Mouse (Mus musculus) heart, embryonic 15.5 days (tissue): Measurements from ENCODE around the gene 4932438H23Rik. TPM values are rescaled to one million over a fixed set of nuclear protein-coding genes. Genes with fewer than 3 reads are reported as not detected.

Experiments used
- ATAC-seq: fragments of 200-750 bp; cut with Nextera tagmentation; replicated peaks from 2 replicates; pipeline ENCODE4 v1.8.0; 2017; ENCODE audit warnings: low read depth, moderate TSS enrichment; ENCODE audit not compliant: insufficient number of reproducible peaks, insufficient read depth, low FRiP score
- H3K27ac ChIP-seq: fragments of 300-500 bp; sonication (generic); 2 replicates; pipeline ENCODE4 v1.5.1; 2015; ENCODE audit warnings: mild to moderate bottlenecking, inconsistent platforms
- H3K27me3 ChIP-seq: fragments of 300-500 bp; sonication (generic); 2 replicates; pipeline ENCODE4 v1.6.1; 2015; ENCODE audit warnings: inconsistent platforms
- H3K36me3 ChIP-seq: fragments of 300-500 bp; sonication (generic); 2 replicates; pipeline ENCODE4 v1.6.1; 2015; ENCODE audit warnings: mild to moderate bottlenecking, inconsistent platforms
- H3K4me1 ChIP-seq: fragments of 300-500 bp; sonication (generic); replicated peaks from 2 replicates; pipeline ENCODE4 v1.6.1; 2015; ENCODE audit warnings: inconsistent platforms
- H3K4me2 ChIP-seq: fragments of 300-500 bp; sonication (generic); 2 replicates; pipeline ENCODE4 v1.6.1; 2015; ENCODE audit warnings: inconsistent platforms, mild to moderate bottlenecking, moderate library complexity
- H3K4me3 ChIP-seq: fragments of 300-500 bp; sonication (generic); 2 replicates; pipeline ENCODE4 v1.5.1; 2015; ENCODE audit warnings: mild to moderate bottlenecking, inconsistent platforms
- H3K9ac ChIP-seq: fragments of 300-500 bp; sonication (generic); 2 replicates; pipeline ENCODE4 v1.6.1; 2015; ENCODE audit warnings: mild to moderate bottlenecking, inconsistent platforms
- H3K9me3 ChIP-seq: fragments of 300-500 bp; sonication (generic); replicated peaks from 2 replicates; pipeline ENCODE4 v1.6.1; 2016; ENCODE audit warnings: inconsistent platforms
- WGBS: fragments of 180-500 bp; shearing (Covaris S2); methylation state at CpG from one replicate; pipeline ENCODE4 v1.1.7; 2015; ENCODE audit warnings: mixed read lengths; 5-methylcytosine and 5-hydroxymethylcytosine counted together
- polyA plus RNA-seq: library from polyadenylated mRNA; unstranded; fragments of >200 nt; fragmentation: Nextera tagmentation; extraction: Ambion mirVana; gene quantifications from 2 replicates; pipeline ENCODE4 v1.2.1, GENCODE M21; 2015

The 4932438H23Rik gene
- polyA plus RNA-seq, 1 experiment from 2014 or later, result 0.09 TPM

DNA sequence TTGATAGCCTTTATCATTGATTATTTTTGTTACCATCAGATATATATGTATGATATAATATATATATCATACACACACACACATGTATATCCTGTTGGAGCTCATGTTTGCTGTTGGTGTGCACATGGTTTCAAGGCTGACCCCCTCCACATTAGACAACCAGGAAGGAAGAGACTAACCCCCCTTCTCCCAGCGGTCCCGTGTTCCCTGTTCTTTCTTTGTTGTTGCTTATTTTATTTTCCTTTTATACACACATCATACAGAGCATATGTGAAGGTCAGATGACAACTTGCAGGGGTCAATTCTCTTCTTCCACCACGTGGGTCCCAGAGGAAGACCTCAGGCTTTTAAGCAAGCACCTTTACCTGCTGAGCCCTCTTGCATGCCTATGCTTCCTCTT lies 29.3 kb upstream of the 4932438H23Rik start:
- Histone ChIP-seq H3K36me3 (no peaks in the 10 kb centered on the region), H3K27me3 (peaks cover 14% of the 10 kb centered on the region), H3K9ac (no peak overlapping the region), H3K9me3 (no peaks in the 10 kb centered on the region), H3K4me1 (no peaks in the 10 kb centered on the region), H3K4me3 (no peak overlapping the region), H3K4me2 (no peak overlapping the region), H3K27ac (no peak overlapping the region)
- no peak for ATAC-seq
- WGBS, result 71% methylated on average over 3 of the region's 3 CpGs

DNA sequence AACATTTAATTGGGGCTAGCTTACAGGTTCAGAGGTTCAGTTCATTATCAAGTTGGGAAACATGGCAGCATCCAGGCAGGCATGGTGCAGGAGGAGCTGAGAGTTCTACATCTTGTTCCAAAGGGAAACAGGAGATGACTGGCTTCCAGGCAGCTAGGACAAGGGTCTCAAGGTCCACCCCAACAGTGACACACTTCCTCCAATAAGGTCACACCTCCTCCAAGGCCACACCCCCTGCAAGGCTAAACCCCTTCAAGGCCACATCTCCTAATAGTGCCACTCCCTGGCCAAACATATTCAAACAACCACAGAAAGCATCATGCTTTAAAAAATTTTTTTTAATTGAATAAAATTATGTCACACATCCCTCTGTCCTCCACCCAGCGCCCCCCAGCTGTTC lies 28.9 kb upstream of the 4932438H23Rik start:
- no peaks in the 10 kb centered on the region for H3K9me3 ChIP-seq
- H3K9ac ChIP-seq, result no peak overlapping the region
- H3K4me1 ChIP-seq, result no peaks in the 10 kb centered on the region
- no peak overlapping the region for H3K4me3 ChIP-seq
- no peak overlapping the region for H3K27ac ChIP-seq
- no peak for ATAC-seq
- H3K36me3 ChIP-seq, result no peaks in the 10 kb centered on the region
- WGBS, result 84% methylated on average over 1 of the region's 1 CpGs
- no peak overlapping the region for H3K4me2 ChIP-seq
- peaks cover 14% of the 10 kb centered on the region for H3K27me3 ChIP-seq

DNA sequence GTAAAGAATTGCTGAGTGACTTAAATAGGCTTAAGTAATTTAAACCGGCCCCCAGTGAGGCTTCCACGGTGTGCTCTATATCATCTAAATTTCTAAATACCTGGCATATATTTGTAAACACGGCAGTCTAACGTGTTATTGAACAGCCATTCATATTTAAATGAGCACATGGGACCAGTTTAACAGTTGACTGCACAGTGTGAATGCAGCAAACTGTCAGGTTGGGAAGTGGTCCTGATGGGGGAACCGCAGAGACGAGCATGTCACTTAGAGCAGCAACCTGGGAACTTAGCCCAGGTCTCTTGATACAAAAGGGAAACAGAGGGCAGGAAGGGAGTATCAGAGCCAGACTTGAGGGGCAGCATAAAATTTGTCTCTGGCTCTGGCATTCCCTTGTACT lies 25.0 kb upstream of the 4932438H23Rik start:
- Histone ChIP-seq H3K4me3 (no peak overlapping the region), H3K4me2 (no peak overlapping the region), H3K9ac (no peak overlapping the region), H3K36me3 (no peaks in the 10 kb centered on the region), H3K9me3 (no peaks in the 10 kb centered on the region), H3K4me1 (no peaks in the 10 kb centered on the region), H3K27ac (no peak overlapping the region), H3K27me3 (peaks cover under 1% of the 10 kb centered on the region)
- 74% methylated on average over 6 of the region's 6 CpGs for WGBS
- ATAC-seq, result no peak

DNA sequence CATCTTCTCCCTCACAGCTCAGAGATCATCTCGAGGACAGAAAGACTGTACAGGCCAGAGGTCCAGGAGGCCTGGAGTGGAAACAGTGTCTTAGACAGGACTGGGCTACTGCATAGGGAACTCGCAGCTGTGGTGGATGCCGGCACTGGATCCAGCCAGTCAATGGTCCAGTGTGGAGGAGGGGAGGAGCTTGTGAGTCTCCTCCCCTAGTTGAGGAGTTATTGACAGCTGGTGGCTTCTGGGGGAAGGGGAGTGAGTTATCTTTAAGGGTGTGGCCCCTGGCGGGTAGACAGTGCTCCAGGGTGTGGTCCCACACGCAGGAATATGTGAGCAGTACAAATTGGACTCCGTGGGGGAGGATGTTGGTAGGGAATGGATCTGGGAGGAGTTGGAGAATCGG lies 21.8 kb upstream of the 4932438H23Rik start:
- Histone ChIP-seq H3K27me3 (peaks cover 5% of the 10 kb centered on the region; the same call in 1 of the 2 replicates), H3K4me2 (no peak overlapping the region), H3K4me1 (no peaks in the 10 kb centered on the region), H3K9me3 (no peaks in the 10 kb centered on the region), H3K9ac (no peak overlapping the region), H3K27ac (no peak overlapping the region), H3K36me3 (no peaks in the 10 kb centered on the region), H3K4me3 (no peak overlapping the region)
- WGBS, result 62% methylated on average over 7 of the region's 7 CpGs
- no peak for ATAC-seq

DNA sequence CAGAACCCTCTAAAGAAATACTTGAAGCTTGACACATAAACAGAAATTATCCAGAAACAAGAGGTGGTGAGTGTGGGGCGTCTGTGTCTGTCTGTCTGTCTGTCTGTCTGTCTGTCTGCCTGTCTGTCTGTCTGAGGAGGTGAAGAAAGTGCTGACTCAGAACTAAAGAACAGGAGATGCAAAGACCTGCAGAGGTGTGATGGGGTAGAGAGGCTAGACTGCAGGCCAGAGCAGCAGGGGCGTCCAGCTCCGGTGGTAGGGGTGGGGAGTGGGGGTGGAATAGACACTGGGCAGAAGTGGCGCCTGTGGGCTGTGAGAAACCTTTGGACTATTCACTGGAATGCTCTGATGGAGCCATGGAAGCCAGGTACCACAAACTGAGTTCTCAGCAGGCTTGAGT lies 21.1 kb upstream of the 4932438H23Rik start:
- H3K4me2 ChIP-seq, result no peak overlapping the region
- H3K4me1 ChIP-seq, result no peaks in the 10 kb centered on the region
- H3K36me3 ChIP-seq, result no peaks in the 10 kb centered on the region
- no peak overlapping the region for H3K9ac ChIP-seq
- no peak overlapping the region for H3K4me3 ChIP-seq
- no peak for ATAC-seq
- peaks cover 7% of the 10 kb centered on the region; the same call in 1 of the 2 replicates for H3K27me3 ChIP-seq
- no peak overlapping the region for H3K27ac ChIP-seq
- H3K9me3 ChIP-seq, result no peaks in the 10 kb centered on the region
- 76% methylated on average over 4 of the region's 4 CpGs for WGBS

DNA sequence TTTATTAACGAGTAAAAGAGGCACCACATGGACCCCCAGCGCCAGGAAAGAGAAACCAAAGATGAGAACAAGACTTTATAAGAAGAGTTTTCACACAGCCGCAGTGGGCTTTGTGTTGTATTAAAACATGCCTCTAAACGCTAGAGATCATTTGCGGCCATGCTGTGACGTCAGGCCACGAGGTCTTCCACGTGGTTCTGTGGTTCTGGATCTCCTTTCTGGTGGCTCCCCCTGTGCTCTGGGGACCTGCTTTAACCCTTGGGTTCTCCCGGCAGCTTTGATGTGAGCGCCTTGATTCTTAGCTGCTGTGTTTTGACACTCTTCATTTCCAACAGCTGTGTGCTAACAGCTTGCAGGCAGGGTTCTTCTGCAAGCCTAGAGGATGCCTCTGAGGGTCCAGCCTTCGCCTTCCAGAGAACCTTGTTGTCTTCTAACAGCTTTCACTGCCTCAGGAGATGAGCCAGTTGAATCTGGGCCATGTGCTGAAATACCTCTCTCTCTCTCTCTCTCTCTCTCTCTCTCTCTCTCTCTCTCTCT lies 16.1 kb upstream of the 4932438H23Rik start:
- H3K4me1 ChIP-seq, result no peaks in the 10 kb centered on the region
- H3K9ac ChIP-seq, result 0 out of 2 replicates have a peak overlapping the region, but pooled peaks have one; percentile 21
- no peak overlapping the region for H3K4me2 ChIP-seq
- no peaks in the 10 kb centered on the region for H3K36me3 ChIP-seq
- H3K9me3 ChIP-seq, result no peaks in the 10 kb centered on the region
- H3K4me3 ChIP-seq, result no peak overlapping the region
- ATAC-seq, result no peak
- WGBS, result 49% methylated on average over 11 of the region's 11 CpGs
- H3K27ac ChIP-seq, result no peak overlapping the region
- peaks cover 12% of the 10 kb centered on the region for H3K27me3 ChIP-seq

DNA sequence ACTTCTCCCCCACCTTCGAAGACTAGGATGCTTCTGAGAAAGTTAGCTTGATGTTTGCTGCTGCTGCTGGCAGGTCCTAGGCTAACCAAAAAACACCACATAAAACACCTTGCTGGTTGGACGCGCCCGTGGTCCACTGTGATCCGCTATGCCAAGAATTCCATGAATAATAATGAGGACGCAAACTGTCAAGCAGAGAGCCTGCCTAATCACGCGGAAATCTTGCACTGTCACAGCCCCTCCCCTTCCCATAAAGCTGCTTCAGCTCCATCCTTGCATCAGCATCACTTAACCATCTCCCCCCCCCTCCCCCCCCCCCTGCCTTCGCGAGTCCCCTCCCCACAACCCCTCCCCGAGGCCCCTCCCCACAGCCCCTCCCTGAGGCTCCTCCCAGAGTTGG lies 12.7 kb upstream of the 4932438H23Rik start:
- no peak overlapping the region for H3K4me3 ChIP-seq
- H3K27ac ChIP-seq, result no peak overlapping the region
- H3K9me3 ChIP-seq, result no peaks in the 10 kb centered on the region
- no peaks in the 10 kb centered on the region for H3K4me1 ChIP-seq
- H3K9ac ChIP-seq, result no peak overlapping the region
- H3K27me3 ChIP-seq, result peaks cover 27% of the 10 kb centered on the region
- ATAC-seq, result no peak
- no peak overlapping the region for H3K4me2 ChIP-seq
- WGBS, result 74% methylated on average over 9 of the region's 11 CpGs
- H3K36me3 ChIP-seq, result no peaks in the 10 kb centered on the region

DNA sequence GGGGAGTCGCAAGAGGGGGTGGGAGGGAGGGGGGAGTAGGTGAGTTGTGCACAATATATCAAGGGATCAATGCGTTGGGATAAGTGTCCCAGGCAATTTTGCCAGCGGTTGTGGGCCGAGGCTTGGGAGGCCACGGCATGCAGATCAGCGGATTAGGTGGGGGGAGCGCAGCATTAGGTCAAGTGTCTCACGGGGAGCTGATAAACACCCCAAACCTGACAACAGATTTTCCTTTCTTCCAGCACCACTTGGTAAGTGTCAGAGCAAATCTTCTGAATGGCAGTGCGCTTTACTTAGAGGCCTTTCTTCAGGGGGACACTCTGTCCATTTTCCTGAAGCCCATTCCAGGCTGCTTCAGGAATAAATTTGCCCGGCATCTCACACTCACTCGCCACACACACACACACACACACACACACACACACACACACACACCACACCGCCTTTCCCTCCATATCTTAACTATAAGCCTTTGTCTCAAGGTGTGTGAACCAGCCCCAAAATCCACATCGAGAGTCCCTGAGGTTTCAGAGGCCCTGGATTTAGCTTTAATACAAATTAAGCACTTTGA lies 10.6 kb upstream of the 4932438H23Rik start:
- H3K9me3 ChIP-seq, result no peaks in the 10 kb centered on the region
- H3K4me3 ChIP-seq, result no peak overlapping the region
- WGBS, result 42% methylated on average over 13 of the region's 13 CpGs
- peaks cover 31% of the 10 kb centered on the region for H3K27me3 ChIP-seq
- H3K36me3 ChIP-seq, result no peaks in the 10 kb centered on the region
- H3K27ac ChIP-seq, result no peak overlapping the region
- H3K9ac ChIP-seq, result no peak overlapping the region
- H3K4me2 ChIP-seq, result no peak overlapping the region
- no peak for ATAC-seq
- no peaks in the 10 kb centered on the region for H3K4me1 ChIP-seq

DNA sequence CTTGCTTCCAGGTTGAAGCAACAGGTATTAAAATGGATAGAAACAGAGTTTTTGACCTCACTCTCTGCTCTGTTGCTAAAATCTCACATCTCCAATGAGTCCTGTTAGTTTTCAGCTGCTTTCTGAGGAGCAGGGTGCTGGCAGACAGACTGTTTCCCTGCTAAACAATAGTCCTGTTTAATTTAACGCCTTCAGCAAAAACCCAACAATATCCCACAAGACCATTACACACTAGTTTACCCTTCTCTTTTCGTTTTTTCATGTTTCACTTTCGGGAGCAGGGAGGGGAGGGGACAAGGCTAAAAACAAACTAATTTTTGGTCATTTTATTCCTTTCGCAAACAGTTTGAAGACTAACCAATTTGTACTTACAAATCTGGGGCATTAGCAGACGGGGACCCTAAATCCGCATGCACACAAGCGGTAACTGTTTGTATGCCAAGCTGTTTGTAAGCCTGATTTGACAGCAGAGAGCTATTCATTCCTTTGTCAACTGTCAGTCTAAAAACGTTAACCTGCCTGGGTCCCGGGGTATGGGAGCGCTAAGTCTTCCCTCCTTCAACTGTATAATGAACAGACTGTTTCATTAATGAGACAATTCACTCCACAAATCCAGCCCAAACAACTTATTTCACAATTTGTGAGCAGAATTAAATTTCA lies 10.0 kb upstream of the 4932438H23Rik start:
- no peaks in the 10 kb centered on the region for H3K4me1 ChIP-seq
- no peak overlapping the region for H3K4me3 ChIP-seq
- peaks cover 31% of the 10 kb centered on the region for H3K27me3 ChIP-seq
- ATAC-seq, result no peak
- H3K9ac ChIP-seq, result no peak overlapping the region
- no peak overlapping the region for H3K4me2 ChIP-seq
- 49% methylated on average over 10 of the region's 10 CpGs for WGBS
- H3K9me3 ChIP-seq, result no peaks in the 10 kb centered on the region
- no peaks in the 10 kb centered on the region for H3K36me3 ChIP-seq
- no peak overlapping the region for H3K27ac ChIP-seq

DNA sequence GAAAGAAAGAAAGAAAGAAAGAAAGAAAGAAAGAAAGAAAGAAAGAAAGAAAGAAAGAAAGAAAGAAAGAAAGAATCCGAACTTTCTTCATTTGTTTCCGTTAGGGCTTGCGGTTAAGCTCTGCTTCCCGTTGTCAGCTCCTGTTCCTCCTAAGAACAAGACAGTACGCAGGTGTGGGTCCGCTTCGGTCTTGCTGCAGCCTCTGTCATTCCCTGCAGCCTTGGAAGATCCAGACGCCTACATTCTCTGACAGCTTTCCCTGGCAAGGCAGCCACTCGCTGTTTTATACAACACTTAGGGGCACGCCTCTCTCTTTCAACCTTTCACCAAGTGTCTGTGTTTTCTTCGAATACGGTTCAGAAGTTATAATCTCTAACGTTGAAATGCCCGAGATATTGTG lies 8.5 kb upstream of the 4932438H23Rik start:
- 69% methylated on average over 14 of the region's 14 CpGs for WGBS
- no peaks in the 10 kb centered on the region for H3K4me1 ChIP-seq
- H3K27ac ChIP-seq, result no peak overlapping the region

DNA sequence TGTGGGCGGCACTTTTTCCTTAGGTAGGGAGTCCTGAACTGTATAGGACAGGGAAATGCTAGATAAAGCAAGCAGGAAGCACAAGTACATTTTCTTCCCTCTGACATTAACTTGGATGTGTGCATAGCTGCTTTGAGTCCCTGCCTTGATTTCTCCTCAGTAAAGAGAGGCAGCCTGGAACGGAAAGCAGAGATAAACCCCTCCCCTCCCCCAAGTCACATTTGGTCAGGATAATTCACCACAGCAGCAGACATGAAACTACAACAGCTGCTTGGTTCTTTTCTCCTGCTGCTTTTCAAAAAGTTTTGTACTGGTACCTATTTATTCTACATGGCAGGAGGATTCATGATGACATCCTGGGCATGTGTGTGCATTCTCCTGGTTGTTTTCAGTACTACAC lies 5.6 kb upstream of the 4932438H23Rik start:
- no peaks in the 10 kb centered on the region for H3K4me1 ChIP-seq
- no peak overlapping the region for H3K4me2 ChIP-seq
- H3K36me3 ChIP-seq, result no peaks in the 10 kb centered on the region
- H3K4me3 ChIP-seq, result no peak overlapping the region
- no peak overlapping the region for H3K9ac ChIP-seq
- peaks cover 27% of the 10 kb centered on the region for H3K27me3 ChIP-seq
- no peaks in the 10 kb centered on the region for H3K9me3 ChIP-seq
- no peak overlapping the region for H3K27ac ChIP-seq
- WGBS, result 45% methylated on average over 2 of the region's 2 CpGs
- no peak for ATAC-seq

More for the DNA sequence above, 8.5 kb upstream of the 4932438H23Rik start:
- Histone ChIP-seq H3K9ac (no peak overlapping the region), H3K4me2 (no peak overlapping the region), H3K36me3 (no peaks in the 10 kb centered on the region), H3K9me3 (no peaks in the 10 kb centered on the region), H3K4me3 (no peak overlapping the region), H3K27me3 (peaks cover 31% of the 10 kb centered on the region)
- no peak for ATAC-seq
